Mouse (Mus musculus) ES-E14 (cell line): Measurements from ENCODE around the gene Hoxa1. TPM values are rescaled to one million over a fixed set of nuclear protein-coding genes. Genes with fewer than 3 reads are reported as not detected.

Source experiments
- DNase-seq: peaks from one replicate; pipeline ENCODE4 v3.0.0-alpha.2; 2013; ENCODE audit warnings: low read depth, low spot score
- H3K27ac ChIP-seq: 2 replicates; pipeline ENCODE4 v1.5.1; 2012; ENCODE audit warnings: low read depth, mild to moderate bottlenecking, low read length, moderate library complexity, mixed read lengths; ENCODE audit not compliant: poor library complexity, insufficient read depth, severe bottlenecking
- H3K36me3 ChIP-seq: 2 replicates; pipeline ENCODE4 v1.6.1; 2012; ENCODE audit warnings: mild to moderate bottlenecking, low read length, moderate library complexity, mixed read lengths; ENCODE audit not compliant: control insufficient read depth, poor library complexity, insufficient read depth, severe bottlenecking
- H3K4me1 ChIP-seq, 2 experiments: fragments of 150-350 bp in 1 of 2; sonication (generic) in 1 of 2; 2 replicates each; pipeline ENCODE4 v1.6.1; 2012; ENCODE audit warnings: low read length in 2 of 2, mild to moderate bottlenecking in 1 of 2, mixed read lengths in 1 of 2; ENCODE audit not compliant: control insufficient read depth in 2 of 2, insufficient read depth in 2 of 2, poor library complexity in 1 of 2
- H3K4me3 ChIP-seq, 2 experiments: fragments of 150-350 bp in 1 of 2; sonication (generic) in 1 of 2; 2 replicates each; pipeline ENCODE4 v1.5.1; 2012; ENCODE audit warnings: low read length in 2 of 2, low read depth in 1 of 2, mild to moderate bottlenecking in 1 of 2, mixed read lengths in 1 of 2; ENCODE audit not compliant: insufficient read depth in 1 of 2, poor library complexity in 1 of 2, severe bottlenecking in 1 of 2
- H3K9ac ChIP-seq: 2 replicates; pipeline ENCODE4 v1.6.1; 2012; ENCODE audit warnings: low read depth, mild to moderate bottlenecking, low read length, mixed read lengths; ENCODE audit not compliant: poor library complexity, insufficient read depth, severe bottlenecking
- H3K9me3 ChIP-seq: fragments of 150-350 bp; sonication (generic); 2 replicates; pipeline ENCODE4 v1.6.1; 2012; ENCODE audit warnings: low read depth, mild to moderate bottlenecking, low read length; ENCODE audit not compliant: control insufficient read depth, insufficient read depth
- ZC3H11A ChIP-seq: IDR thresholded peaks from 2 replicates; pipeline ENCODE4 v1.6.1; 2012; ENCODE audit warnings: low read depth, mild to moderate bottlenecking, inconsistent platforms, low read length, borderline replicate concordance
- ZNF384 ChIP-seq: IDR thresholded peaks from 2 replicates; pipeline ENCODE4 v1.6.1; 2012; ENCODE audit warnings: low read depth, low read length, inconsistent platforms
- in situ Hi-C, 2 experiments: fragments of 600-800 bp; cut with MboI; formaldehyde crosslinking; loops; one replicate each; pipeline ENCODE4 v1.15.1; 2025; ENCODE audit warnings: low sequenced_read_pairs in 2 of 2, inconsistent platforms in 1 of 2; ENCODE audit not compliant: unreplicated experiment in 2 of 2
- total RNA-seq: library from RNA; depleted of rRNA; stranded (reverse); fragments of 300-350 nt; gene quantifications from 2 replicates; pipeline ENCODE4 v1.2.3, GENCODE M21; 2012; rRNA removed

Hoxa1 gene
- total RNA-seq, 1 experiment, result 3.5 TPM

DNA sequence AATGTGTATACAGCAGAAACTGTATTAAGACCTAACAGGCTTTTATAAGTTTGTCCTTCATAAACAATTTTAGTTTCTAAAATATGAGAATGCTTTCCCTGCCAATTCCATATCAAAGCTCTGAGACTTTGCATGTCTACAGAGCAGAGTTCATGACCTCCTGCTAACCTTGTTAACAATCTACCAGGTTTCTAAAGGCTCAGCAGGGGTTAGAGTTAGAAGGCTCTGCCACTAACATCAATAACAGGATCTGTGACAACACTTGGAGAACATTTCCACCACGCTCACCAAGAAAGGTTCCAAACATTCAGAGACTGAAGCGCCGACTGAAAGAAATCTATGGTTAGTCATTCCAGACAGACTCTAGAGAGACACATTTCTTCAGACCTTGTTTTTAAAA lies 51.9 kb downstream of the Hoxa1 start:
- in situ Hi-C loops, result no loop called here
- DNase-seq, result peak; percentile 52
- no peak for TF ChIP-seq ZC3H11A
- TF ChIP-seq ZNF384, result no peak
- Histone ChIP-seq H3K9me3 (no peaks in the 10 kb centered on the region), H3K27ac (peak overlapping the region; percentile 92; the same call in 1 of the 2 replicates), H3K36me3 (peaks cover 13% of the 10 kb centered on the region), H3K9ac (no peak overlapping the region), H3K4me3 (no peak overlapping the region; a peak in 1 of 4 replicates), H3K4me1 (peaks cover 2 to 7% of the 10 kb centered on the region in 2 experiments; a peak in 1 of 4 replicates)

Other genes starting within 250 kb of the Hoxa1 start
- 19.6 and 25.1 TPM in 2 replicates for gene Skap2, start 145.8 kb downstream of the Hoxa1 start, total RNA-seq
- gene Hoxa2, start 6.5 kb upstream of the Hoxa1 start, total RNA-seq, result 0.27 TPM in 1 of 2 replicates, not detected in the other
- gene 5730596B20Rik, start 19.2 kb upstream of the Hoxa1 start, total RNA-seq, result 0.18 TPM in 1 of 2 replicates, not detected in the other
- gene Hoxa4, start 33.4 kb upstream of the Hoxa1 start, total RNA-seq, result 0.13 TPM in 1 of 2 replicates, not detected in the other
- 0.49 TPM in 1 of 2 replicates, not detected in the other for gene Hoxa5, start 46.3 kb upstream of the Hoxa1 start, total RNA-seq
- not detected in 2 replicates for gene Hoxa6, start 50.4 kb upstream of the Hoxa1 start, total RNA-seq
- 0.27 TPM in 1 of 2 replicates, not detected in the other for gene Hoxa3, start 55.0 kb upstream of the Hoxa1 start, total RNA-seq
- 0.31 TPM in 1 of 2 replicates, not detected in the other for gene Gm28308, start 55.0 kb upstream of the Hoxa1 start, total RNA-seq
- 0.42 and 0.89 TPM in 2 replicates for gene Hoxa7, start 63.5 kb upstream of the Hoxa1 start, total RNA-seq
- gene Hoxa9, start 72.8 kb upstream of the Hoxa1 start, total RNA-seq, result 0.26 and 1.4 TPM in 2 replicates
- gene Hoxa10, start 82.5 kb upstream of the Hoxa1 start, total RNA-seq, result 0.16 and 0.80 TPM in 2 replicates
- 0.31 TPM in 1 of 2 replicates, not detected in the other for gene Hoxa11, start 87.5 kb upstream of the Hoxa1 start, total RNA-seq
- 0.21 and 0.40 TPM in 2 replicates for gene Hoxa13, start 102.6 kb upstream of the Hoxa1 start, total RNA-seq
- gene Evx1, start 155.2 kb upstream of the Hoxa1 start, total RNA-seq, result 0.32 and 0.54 TPM in 2 replicates